Mouse (Mus musculus) embryonic stem cell, embryonic (primary cell): Measurements from ENCODE around the gene Slco4c1.

Experiments used
- CTCF ChIA-PET, 4 experiments: fragments of 300-600 bp in 2 of 4; fragments of 350-600 bp in 2 of 4; sonication (Branson Sonifier 250); formaldehyde crosslinking; loops; one replicate each; lab custom pipeline; 2022; ENCODE audit warnings: inconsistent platforms in 2 of 4; lab: Charles Lee
- POLR2A ChIA-PET, 4 experiments: fragments of 300-600 bp in 2 of 4; fragments of 350-600 bp in 2 of 4; sonication (Branson Sonifier 250); formaldehyde crosslinking; loops; one replicate each; lab custom pipeline; 2022; ENCODE audit warnings: antibody characterized with exemption in 4 of 4, inconsistent platforms in 1 of 4; lab: Charles Lee

Slco4c1 gene

DNA sequence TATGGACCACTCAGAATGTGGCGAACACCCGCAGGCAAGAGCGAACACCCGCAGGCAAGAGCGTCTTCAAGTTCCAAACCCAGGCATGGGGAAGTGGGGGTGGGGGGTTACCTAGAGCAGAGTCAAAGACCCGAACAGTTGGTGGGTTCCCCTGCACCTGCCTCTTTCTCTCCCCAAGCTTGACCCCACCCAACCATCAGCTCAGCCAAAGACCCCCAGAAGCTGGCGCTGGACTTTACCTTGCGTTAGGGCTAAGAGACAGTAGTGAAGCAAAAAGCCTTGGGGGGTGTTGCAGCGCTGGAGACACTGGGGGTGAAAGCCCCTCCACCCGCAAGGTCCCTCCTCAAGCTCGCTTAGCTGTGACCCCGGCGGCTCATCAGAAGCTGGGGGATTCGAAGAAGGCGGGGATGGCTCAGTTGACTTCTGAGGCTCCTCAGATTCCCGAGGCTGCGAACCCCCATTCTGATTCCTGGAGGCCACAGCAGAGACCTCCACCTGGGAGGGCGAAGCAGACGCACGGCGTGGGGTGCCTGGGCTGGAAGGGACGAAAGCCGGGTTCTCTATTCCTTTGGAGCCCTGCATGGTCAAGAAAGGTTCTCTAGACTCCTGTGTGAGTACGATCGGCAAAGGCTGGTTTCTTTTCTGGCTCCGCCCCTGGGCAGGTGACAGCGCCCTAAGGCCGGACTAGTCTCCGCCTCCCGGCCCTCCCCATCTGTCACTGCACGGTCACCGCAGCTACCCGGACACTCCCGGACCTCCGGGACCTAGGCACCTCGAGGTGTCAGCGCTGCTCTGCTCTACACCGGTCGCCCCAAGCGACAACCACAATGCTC, at the start of gene Slco4c1:
Gene Slco4c1, minus strand, starts transcription at position 644 of the 833 bp plus-strand sequence.
- POLR2A ChIA-PET, result interaction anchor here in 3 of 4 experiments (0.5 to 1.5 kb wide), 6 partner anchors 11 to 1841 kb away, joined by 3 to 7 read pairs (median 4); no protein-coding TSS in a partner anchor
- CTCF ChIA-PET, result interaction anchor here in 1 of 4 experiments (0.6 kb wide), 1 partner anchor 137 kb away, joined by 3 read pairs; no protein-coding TSS in a partner anchor

DNA sequence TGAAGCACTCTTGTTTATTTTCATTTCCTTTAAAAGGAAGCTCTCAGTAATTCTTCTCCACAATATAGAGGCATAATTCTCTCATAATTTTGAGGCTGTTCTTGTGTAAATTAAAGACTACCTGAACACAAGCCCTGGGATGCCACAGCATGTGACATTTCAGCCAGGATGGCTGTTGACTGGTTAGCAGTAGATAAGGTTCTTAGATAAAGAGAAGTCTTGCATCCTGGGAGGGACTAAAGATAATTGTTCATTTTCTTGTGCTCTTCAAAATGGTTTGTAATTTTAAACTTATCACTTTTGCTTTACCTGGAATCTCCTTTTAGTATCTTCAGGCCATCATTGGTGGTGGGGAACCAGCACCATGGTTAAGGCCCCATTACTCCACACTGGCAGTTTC, 45.4 kb upstream of the Slco4c1 start:
- ChIA-PET POLR2A (no interaction called here), CTCF (no interaction called here)

DNA sequence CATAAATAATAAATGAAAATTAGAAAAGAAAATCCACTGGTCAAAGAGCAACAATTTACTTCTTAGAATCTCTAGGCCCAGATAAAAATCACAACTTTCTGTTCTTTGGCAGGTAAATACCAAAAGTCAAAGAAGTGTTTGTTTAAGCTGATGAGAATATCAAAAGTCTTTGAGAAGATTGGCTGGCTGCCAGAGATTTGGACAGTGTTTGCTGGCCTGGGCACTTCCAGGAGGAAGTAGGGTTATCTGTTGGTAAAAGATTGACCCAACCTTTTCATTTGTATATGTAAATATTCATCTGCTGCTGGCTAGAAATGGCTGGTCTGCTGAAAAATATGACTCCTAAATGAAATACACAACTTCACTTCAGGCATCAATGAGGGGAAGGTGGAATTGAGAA, 11.8 kb upstream of the Slco4c1 start:
- POLR2A ChIA-PET, result no interaction called here
- CTCF ChIA-PET, result no interaction called here

DNA sequence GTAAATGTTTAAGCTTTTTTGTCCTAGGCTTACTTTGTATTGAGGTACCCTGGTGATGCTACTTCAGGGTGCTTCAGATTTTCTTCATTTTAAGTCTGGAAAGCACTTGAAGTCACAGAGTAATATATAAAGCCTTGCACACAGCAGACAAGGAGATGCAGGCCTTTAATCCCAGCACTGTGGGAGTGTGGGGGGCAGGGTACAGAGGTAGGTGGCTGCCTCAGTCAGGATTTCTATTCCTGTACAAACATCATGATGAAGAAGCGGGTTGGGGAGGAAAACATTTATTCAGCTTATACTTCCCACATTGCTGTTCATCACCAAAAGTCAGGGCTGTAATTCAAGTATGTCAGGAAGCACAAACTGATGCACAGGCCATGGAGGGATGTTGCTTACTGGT, 6.6 kb upstream of the Slco4c1 start:
- POLR2A ChIA-PET, result interaction anchor here in 1 of 4 experiments (1.0 kb wide), 1 partner anchor 8 kb away, joined by 3 read pairs; no protein-coding TSS in a partner anchor
- CTCF ChIA-PET, result no interaction called here

DNA sequence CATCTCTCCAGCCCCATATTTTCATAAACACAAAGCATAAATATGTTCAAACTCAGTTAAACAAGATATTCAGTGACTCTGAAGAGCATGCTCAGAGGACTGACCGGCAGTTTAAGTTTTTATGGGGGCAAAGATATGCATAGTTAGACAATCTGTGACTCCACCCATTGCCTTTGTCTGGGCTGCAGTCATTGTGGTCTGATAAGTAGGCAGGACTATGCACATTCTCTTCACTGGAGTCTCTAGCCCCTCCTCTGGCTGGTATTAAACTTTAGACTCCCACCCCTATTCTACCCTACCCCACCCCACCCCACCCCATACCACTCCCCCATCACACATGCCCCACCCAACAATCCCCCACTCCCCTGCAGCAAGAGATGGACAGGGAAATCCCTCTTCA, 4.1 kb upstream of the Slco4c1 start:
- ChIA-PET POLR2A (interaction anchor here in 2 of 4 experiments (0.7 to 2.0 kb wide), 3 partner anchors 9 to 720 kb away, joined by 3 to 8 read pairs (median 3); no protein-coding TSS in a partner anchor), CTCF (no interaction called here)

DNA sequence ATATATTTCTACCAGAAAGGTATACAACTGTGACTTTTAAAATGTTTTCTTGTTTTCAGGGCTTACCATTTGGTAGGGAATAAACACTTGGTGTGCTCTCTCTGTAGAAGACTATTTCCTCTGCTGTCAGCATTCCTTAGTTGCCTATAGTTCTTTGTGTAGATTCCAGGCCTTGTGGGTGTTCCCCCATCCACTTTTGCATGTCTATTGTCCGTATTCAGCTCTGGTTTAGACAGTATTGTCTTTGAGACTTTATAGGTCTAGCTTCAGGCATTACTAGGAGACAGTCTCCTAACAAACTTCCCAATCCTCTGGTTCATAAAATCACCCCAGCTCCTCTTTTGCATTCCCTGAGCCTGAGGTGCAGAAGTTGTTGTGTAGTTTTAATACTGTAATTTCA, 2.7 kb upstream of the Slco4c1 start:
- CTCF ChIA-PET, result no interaction called here
- POLR2A ChIA-PET, result interaction anchor here in 2 of 4 experiments (1.2 to 1.5 kb wide), 2 partner anchors 24 to 26 kb away, joined by 3 read pairs; no protein-coding TSS in a partner anchor

DNA sequence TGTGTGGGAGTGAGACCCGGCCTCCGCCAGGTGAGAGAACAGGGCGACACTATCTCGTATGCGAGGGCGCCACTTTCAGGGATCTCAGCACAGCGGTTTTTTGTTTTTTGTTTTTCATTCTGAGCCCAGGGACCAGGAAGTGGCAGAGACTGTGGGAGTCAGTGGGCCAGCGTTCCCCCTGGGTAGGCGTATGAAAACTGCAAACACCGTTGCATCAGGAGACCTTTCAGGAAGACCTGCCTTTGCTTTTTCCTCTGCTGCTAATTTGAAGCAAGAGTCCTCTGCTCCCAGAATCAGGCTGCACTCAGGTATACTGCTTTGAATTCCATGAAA, 356 bp upstream of the Slco4c1 start:
- ChIA-PET CTCF (no interaction called here), POLR2A (interaction anchor here in 3 of 4 experiments (0.7 to 1.5 kb wide), 5 partner anchors 12 to 112 kb away, joined by 3 to 5 read pairs (median 4); no protein-coding TSS in a partner anchor)

DNA sequence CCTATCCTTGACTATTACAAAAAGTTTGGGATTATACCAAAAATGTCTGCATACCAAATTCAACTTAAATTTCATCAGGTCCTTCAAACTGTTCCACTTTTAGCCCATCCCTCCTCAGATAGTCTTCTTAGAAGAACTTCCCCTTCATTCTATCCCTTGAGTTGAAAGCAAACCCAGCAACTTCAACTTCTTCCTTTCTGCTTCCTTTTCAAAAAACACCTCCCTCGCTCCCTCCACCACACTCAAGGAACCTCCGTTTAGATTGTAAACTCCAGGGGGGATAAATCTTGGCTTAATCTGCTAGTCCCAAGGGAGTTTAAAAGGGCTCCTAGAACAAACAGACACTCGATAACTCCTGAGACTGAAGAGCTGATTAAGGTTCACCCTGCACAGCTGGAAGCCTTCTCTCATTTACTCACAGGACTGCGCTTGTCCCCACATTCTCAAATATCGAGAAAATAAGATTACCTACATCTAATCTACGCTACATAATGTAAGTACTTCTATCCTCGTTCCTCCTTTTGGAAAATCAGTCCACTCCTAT, 1.1 kb downstream of the Slco4c1 start:
- CTCF ChIA-PET, result no interaction called here
- POLR2A ChIA-PET, result interaction anchor here in 3 of 4 experiments (0.5 to 1.5 kb wide), 5 partner anchors 10 to 1841 kb away, joined by 3 to 7 read pairs (median 4); no protein-coding TSS in a partner anchor

DNA sequence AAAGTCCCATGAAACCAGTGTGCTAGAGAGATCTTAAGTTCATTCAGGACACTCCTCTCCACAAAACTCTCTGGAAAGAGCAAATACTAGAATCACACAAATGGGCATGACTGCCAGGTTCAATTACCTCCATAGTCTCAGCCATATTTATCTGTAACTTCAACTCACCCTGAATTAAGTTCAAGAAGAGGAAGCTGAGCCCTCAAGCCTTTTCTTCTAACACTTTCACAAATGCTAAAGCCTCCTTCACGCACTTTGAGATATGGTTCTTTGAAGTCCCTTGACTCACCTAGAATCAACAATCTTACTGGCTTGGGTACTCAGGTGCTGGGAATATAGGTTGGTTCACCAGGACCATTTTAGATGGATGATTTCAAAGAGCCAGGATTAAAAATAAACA, 3.2 kb downstream of the Slco4c1 start:
- POLR2A ChIA-PET, result no interaction called here

DNA sequence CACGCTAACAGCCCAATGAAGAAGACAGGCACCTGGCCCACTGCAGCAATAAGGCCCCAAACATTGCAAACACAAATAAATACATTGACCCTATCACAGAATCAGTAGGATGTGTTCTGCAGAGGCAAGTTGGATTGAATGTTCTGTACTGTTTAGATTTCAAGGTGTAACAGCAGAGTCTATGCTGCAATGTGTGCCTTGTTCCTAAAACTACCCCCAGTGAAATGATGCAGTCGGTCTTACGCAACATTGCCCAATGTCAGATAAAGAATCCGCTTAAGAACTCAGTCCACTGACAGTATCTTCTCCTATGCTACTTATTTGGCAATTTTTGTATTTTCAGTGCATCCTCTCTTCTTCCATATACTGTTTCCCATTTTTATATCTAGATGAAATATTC, 6.0 kb downstream of the Slco4c1 start:
- CTCF ChIA-PET, result no interaction called here
- POLR2A ChIA-PET, result no interaction called here

More for the DNA sequence above, 3.2 kb downstream of the Slco4c1 start:
- CTCF ChIA-PET, result no interaction called here

DNA sequence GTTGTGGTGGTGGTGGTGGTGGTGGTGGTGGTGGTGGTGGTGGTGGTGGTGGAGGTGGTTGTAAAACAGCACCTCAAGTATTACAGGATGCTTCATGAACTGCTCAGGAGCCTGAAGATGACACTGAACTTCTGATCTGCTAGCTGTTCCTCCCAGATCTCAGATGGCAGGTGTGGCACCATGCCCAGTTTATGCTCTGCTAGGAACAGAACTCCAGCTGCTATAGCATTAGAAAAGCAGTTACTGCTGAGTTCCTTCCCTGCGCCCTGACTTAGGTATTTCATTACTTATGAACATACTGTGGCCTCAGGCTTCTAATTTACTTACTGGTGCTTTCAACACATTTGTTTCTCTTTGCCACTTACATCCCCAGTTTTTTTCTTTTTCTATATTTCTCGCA, 7.9 kb downstream of the Slco4c1 start:
- ChIA-PET POLR2A (no interaction called here), CTCF (no interaction called here)

DNA sequence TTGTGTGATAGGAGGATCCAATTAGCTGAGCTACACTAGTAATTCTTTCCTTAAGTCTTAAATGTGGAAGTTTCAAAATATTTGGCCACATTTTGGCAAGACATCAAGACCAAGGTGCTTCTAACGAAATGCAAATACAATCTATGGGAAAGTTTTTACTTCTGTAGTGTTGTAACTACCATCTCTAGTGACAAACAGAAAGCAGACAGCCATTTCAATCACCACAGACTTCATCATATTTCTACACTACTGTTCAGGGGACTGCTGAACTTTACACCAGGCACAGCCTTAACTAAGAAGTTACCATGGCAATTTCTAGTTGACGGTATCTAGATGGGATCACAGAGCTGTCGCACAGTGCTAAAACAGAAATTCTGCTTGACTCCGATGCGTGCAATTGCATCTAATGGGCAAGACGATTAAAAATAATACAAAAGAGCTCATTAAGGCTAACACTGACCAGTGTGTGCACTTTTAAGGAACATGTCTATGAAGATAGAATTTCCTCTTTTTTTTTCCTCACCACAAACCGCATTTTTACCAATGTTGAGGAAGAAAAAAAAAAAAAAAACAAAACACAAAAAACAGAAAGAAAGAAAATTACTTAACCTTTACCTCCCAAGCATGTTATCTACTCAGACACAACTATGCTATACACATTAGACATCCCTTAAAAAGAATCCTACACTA, 11.8 kb downstream of the Slco4c1 start:
- POLR2A ChIA-PET, result interaction anchor here in 1 of 4 experiments (0.7 to 0.8 kb wide), 2 partner anchors 11 to 16 kb away, joined by 3 to 4 read pairs; partner anchors contain the start of gene Slco4c1

DNA sequence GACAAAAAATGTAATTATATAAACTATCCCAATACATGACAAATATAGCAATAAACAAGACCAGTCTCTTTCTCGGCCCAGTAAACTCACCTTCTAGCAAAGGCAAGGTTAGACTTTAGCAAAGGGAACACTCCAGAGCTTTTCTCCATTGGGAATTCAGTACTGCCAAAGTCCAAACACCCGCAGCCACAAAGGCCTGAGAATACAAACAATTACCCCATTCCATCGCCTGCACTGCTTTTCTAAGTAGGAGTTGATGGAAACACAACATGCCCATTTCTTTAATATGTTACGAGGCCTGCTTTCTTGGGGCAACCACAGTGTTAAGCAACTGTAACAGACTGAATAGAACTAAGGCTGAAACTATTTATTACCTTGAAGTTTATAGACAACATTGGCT, 18.4 kb downstream of the Slco4c1 start:
- ChIA-PET POLR2A (no interaction called here), CTCF (interaction anchor here in 1 of 4 experiments (0.5 kb wide), 1 partner anchor 246 kb away, joined by 3 read pairs; no protein-coding TSS in a partner anchor)

More for the DNA sequence above, 11.8 kb downstream of the Slco4c1 start:
- CTCF ChIA-PET, result no interaction called here

DNA sequence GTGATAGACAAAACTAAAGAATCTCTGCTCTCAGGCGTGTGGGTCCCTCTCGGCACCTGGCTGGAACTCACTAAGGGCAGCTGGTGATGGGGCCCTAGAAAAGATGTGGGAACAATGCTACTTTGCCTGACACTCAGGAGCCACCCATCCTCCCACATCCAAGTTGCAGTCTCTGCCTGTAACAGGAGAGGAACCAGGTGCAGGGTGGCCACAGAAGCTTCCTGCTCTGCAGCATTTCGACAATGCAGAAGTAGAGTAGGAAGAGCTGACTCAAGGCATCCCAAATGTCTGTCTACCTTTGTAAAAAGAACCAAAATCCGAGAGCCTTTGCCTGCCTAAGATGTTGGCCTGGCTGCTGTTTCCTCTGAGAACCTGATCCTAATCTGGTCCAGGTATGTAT, 22.9 kb downstream of the Slco4c1 start:
- ChIA-PET POLR2A (interaction anchor here in 3 of 4 experiments (0.6 to 0.9 kb wide), 3 partner anchors 23 to 170 kb away, joined by 3 to 4 read pairs (median 3); no protein-coding TSS in a partner anchor), CTCF (interaction anchor here in 1 of 4 experiments (2.0 kb wide), 1 partner anchor 170 kb away, joined by 11 read pairs; no protein-coding TSS in a partner anchor)

DNA sequence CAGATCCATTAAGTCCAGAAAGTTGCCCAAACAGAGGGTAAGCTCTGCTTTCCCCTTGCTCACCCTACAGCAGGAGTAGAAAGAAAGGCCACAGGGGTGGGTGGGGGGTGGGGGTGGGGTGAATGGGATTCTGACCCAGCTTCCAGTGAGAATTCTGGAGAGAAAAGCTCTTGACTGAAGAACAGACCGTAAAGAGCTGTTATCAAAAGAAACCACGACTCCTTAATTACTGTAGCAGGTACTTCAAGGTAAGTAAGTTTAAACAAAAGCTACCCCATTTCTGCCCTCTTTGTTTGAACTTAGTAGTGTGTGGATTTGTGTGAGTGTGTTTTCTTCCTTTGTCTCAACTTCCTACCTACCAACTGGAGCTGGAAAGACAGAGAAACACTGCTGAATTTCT, 23.4 kb downstream of the Slco4c1 start:
- POLR2A ChIA-PET, result interaction anchor here in 3 of 4 experiments (0.6 to 1.0 kb wide), 4 partner anchors 23 to 170 kb away, joined by 3 to 4 read pairs (median 3); partner anchors contain the start of gene Slco4c1 (in 1 of the 3)

DNA sequence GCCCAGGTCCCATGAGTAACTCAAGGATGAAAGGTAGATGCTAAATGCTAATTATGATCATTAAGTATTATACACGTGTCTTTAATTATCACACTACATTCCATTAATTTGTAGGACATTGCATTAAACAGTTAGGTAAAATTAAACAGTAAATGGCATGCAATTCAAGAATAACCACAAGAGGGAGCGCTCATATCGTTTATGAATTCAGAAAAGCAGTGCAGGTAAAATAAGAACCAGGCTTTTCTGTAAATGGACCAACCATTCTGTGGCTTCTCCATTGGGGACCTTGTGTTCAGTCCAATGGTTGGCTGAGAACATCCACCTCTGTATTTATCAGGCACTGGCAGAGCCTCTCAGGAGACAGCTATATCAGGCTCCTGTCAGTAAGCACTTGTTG, 25.2 kb downstream of the Slco4c1 start:
- ChIA-PET CTCF (no interaction called here), POLR2A (interaction anchor here in 1 of 4 experiments (0.6 kb wide), 1 partner anchor 66 kb away, joined by 4 read pairs; no protein-coding TSS in a partner anchor)

More for the DNA sequence above, 23.4 kb downstream of the Slco4c1 start:
- CTCF ChIA-PET, result interaction anchor here in 2 of 4 experiments (0.6 to 2.0 kb wide), 2 partner anchors 9 to 170 kb away, joined by 5 to 11 read pairs; no protein-coding TSS in a partner anchor

DNA sequence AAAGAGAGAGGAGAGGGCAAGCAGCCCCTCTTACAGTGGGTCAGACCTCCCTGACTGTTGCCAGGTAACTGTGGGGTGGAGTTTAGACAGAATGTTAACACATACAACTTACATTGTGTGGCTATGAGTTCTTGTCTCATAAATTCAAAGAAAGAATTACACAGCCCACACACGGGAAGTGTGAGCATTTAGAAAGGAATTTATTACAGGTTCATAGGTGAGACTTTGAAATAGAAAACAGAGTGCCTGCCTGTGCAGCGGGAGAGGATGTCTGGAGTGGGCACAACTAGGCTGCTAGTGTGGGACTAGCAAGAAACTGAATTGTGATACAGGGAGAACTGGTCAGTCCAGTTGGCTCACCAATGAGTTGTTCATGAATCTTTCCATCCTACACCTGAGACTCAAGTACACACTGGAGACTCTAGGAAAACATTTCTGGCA, 66.7 kb downstream of the Slco4c1 start:
- ChIA-PET POLR2A (no interaction called here), CTCF (no interaction called here)

DNA sequence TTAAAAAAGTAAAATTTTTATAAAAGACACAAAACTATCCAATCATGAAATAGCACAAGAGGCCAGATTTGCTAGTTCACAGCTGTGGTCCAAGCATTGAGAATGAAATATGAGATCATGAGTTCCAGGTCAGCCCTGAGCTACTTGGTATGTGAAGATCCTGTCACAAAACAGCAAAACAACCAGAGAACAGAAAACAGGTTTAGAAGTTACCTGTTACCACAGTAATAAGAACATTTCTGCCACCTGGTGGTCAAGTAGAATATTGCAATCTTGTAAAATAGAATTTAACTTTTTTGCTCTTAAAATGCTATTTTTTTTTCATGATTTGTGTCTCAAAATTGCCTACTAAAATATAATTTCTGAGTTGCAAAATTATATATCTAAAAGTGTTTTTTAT, 70.4 kb downstream of the Slco4c1 start:
- ChIA-PET POLR2A (interaction anchor here in 1 of 4 experiments (0.7 kb wide), 1 partner anchor 42 kb away, joined by 3 read pairs; no protein-coding TSS in a partner anchor), CTCF (no interaction called here)

DNA sequence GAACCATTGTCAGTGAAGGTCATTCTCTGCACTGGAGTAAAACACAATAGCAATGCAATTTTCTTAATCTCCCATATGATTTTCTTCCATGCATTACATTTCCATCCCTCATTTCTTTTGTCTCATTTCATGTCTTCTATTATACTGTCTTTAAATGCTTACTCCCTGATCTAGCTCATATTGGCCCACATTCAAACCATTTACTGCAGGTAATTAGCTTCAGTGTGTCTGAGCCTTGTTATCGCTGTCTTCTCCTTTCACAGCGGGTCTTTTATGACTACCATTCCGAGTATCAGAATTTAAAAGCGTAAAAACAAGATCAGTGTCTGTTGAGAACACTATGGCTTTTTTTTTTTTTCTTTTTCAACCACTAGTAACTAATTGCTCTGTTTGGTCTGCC, 77.3 kb downstream of the Slco4c1 start:
- POLR2A ChIA-PET, result no interaction called here
- CTCF ChIA-PET, result no interaction called here
